Mouse (Mus musculus) natural killer cell, adult 2 months (primary cell): ENCODE results near the gene Cacna1f.

ENCODE experiments used
- DNase-seq, 2 experiments: peaks; one replicate each; pipeline ENCODE4 v3.0.0; 2022; ENCODE audit warnings: low spot score in 2 of 2

The Cacna1f gene

GRCm38 (mm10) chrX:7674284-7675000 lies 67.6 kb downstream of the Cacna1f start:
- no peak for DNase-seq

GRCm38 (mm10) chrX:7675001-7675380 lies 68.1 kb downstream of the Cacna1f start:
- no peak for DNase-seq

- DNase-seq: no peak
Measured at GRCm38 (mm10) chrX:7678986-7679385, 72.1 kb downstream of the Cacna1f start.

- DNase-seq: peak; percentile 83 to 89
Measured at GRCm38 (mm10) chrX:7679405-7680056, 72.6 kb downstream of the Cacna1f start.

GRCm38 (mm10) chrX:7680057-7680412 lies 73.2 kb downstream of the Cacna1f start:
- no peak for DNase-seq

- no peak for DNase-seq
Measured at GRCm38 (mm10) chrX:7680864-7681263, 74.0 kb downstream of the Cacna1f start, which contains the start of gene Magix. Magix (minus strand) TSS chrX:7681251.
